Mouse (Mus musculus) layer of hippocampus, postnatal 14 days (tissue): ENCODE measurements around the gene Tpsb2. TPM values are rescaled to one million over a fixed set of nuclear protein-coding genes. Genes with fewer than 3 reads are reported as not detected.
A peak's percentile ranks its signal among the peaks of the same experiment; 100 is the strongest.

Experiments
- DNase-seq, 2 experiments: peaks; one replicate each; pipeline ENCODE4 v3.0.0; 2021 to 2022; ENCODE audit warnings: low spot score in 2 of 2, mixed read lengths in 1 of 2
- total RNA-seq, 2 experiments: library from RNA; stranded (reverse); gene quantifications; 2 replicates each; pipeline ENCODE4 v1.2.3; 2021

Tpsb2 gene
- total RNA-seq, 2 experiments from 2014 or later, result 0.36 to 1.8 TPM

- DNase-seq, result peak; percentile 48 to 71
Observed at GRCm38 (mm10) chr17:25406011-25406441, 39.9 kb downstream of the Tpsb2 start.

GRCm38 (mm10) chr17:25407352-25407751, 41.2 kb downstream of the Tpsb2 start:
- DNase-seq, result no peak

GRCm38 (mm10) chr17:25408302-25408999, 42.3 kb downstream of the Tpsb2 start:
- DNase-seq, result no peak

GRCm38 (mm10) chr17:25409621-25410020, 43.5 kb downstream of the Tpsb2 start:
- DNase-seq, result no peak

- no peak for DNase-seq
Observed at GRCm38 (mm10) chr17:25410180-25410579, 44.1 kb downstream of the Tpsb2 start.

GRCm38 (mm10) chr17:25410786-25411185, 44.7 kb downstream of the Tpsb2 start:
- DNase-seq, result no peak

- no peak for DNase-seq
Observed at GRCm38 (mm10) chr17:25411251-25411650, 45.1 kb downstream of the Tpsb2 start.

- DNase-seq, result no peak
Observed at GRCm38 (mm10) chr17:25414209-25414608, 48.1 kb downstream of the Tpsb2 start.

- DNase-seq, result no peak
Observed at GRCm38 (mm10) chr17:25414917-25415316, 48.8 kb downstream of the Tpsb2 start.

- no peak for DNase-seq
Observed at GRCm38 (mm10) chr17:25415421-25415913, 49.4 kb downstream of the Tpsb2 start.

GRCm38 (mm10) chr17:25416219-25416618, 50.1 kb downstream of the Tpsb2 start:
- no peak for DNase-seq

- no peak for DNase-seq
Observed at GRCm38 (mm10) chr17:25417990-25418389, 51.9 kb downstream of the Tpsb2 start.

Other genes with a start within 250 kb of the Tpsb2 start
- gene Ptx4, start 245.5 kb upstream of the Tpsb2 start, total RNA-seq, result 1 to 10 TPM; 1.4 to 1.6 TPM
- 10 to 100 TPM; 47.3 to 51.1 TPM for gene Clcn7, start 232.9 kb upstream of the Tpsb2 start, total RNA-seq
- gene Ccdc154, start 203.8 kb upstream of the Tpsb2 start, total RNA-seq, result under 1 TPM in 1 of 2 experiments, not detected in 1; 0.26 TPM
- not detected for gene Gm38655, start 190.8 kb upstream of the Tpsb2 start, total RNA-seq
- gene BC003965, start 181.8 kb upstream of the Tpsb2 start, total RNA-seq, result 10 to 100 TPM; 17.8 to 19.2 TPM
- 10 to 100 TPM; 33.9 to 37.0 TPM for gene Unkl, start 177.9 kb upstream of the Tpsb2 start, total RNA-seq
- gene Gnptg, start 126.2 kb upstream of the Tpsb2 start, total RNA-seq, result 10 to 100 TPM; 64.4 to 71.9 TPM
- 10 to 100 TPM; 25.0 to 26.6 TPM for gene Tsr3, start 126.1 kb upstream of the Tpsb2 start, total RNA-seq
- gene Baiap3, start 109.9 kb upstream of the Tpsb2 start, total RNA-seq, result 10 to 100 TPM in 1 of 2 experiments, 1 to 10 TPM in 1; 9.7 to 11.3 TPM
- 100 to 1,000 TPM; 208 to 219 TPM for gene Ube2i, start 91.7 kb upstream of the Tpsb2 start, total RNA-seq
- gene Prss34, start 67.9 kb upstream of the Tpsb2 start, total RNA-seq, result not detected
- gene Prss28, start 57.7 kb upstream of the Tpsb2 start, total RNA-seq, result not detected
- not detected for gene Prss29, start 47.7 kb upstream of the Tpsb2 start, total RNA-seq
- gene Tpsab1, start 20.7 kb upstream of the Tpsb2 start, total RNA-seq, result not detected
- gene Tpsg1, start 3.0 kb downstream of the Tpsb2 start, total RNA-seq, result not detected
- 10 to 100 TPM; 80.9 to 98.4 TPM for gene Cacna1h, start 67.5 kb downstream of the Tpsb2 start, total RNA-seq
- 1 to 10 TPM; 3.3 to 4.6 TPM for gene Tekt4, start 88.3 kb downstream of the Tpsb2 start, total RNA-seq
- under 1 TPM; 0.14 to 0.16 TPM for gene Sstr5, start 131.0 kb downstream of the Tpsb2 start, total RNA-seq
- gene Sox8, start 204.4 kb downstream of the Tpsb2 start, total RNA-seq, result 10 to 100 TPM; 78.2 to 81.1 TPM
- 10 to 100 TPM; 26.2 to 27.2 TPM for gene Lmf1, start 212.8 kb downstream of the Tpsb2 start, total RNA-seq